In genomic region chr1:158764211-158764610, GRCm38 (mm10) we compare ENCODE assay signal across 19 mouse cellular contexts.
"Had no signal": no experiment of that assay in that cellular context is flagged by ENCODE, and none has a peak within 500 bp of the region (broad histone marks: within the 10 kb centered on the region; RNA-seq: fewer than 3 reads in every experiment).

No protein-coding gene starts in this region.

- H3K4me2 ChIP-seq: liver, embryonic 15.5 days; lung, embryonic 15.5 days; midbrain, embryonic 12.5 days; neural tube, embryonic 12.5 days; stomach, embryonic 15.5 days had no signal

- H3K27me3 ChIP-seq: liver, embryonic 15.5 days; lung, embryonic 15.5 days; megakaryocyte, embryonic 14.5 days; midbrain, embryonic 12.5 days; neural tube, embryonic 12.5 days; stomach, embryonic 15.5 days had no signal

- H3K27ac ChIP-seq: liver, embryonic 15.5 days; lung, embryonic 15.5 days; macrophage; midbrain, embryonic 12.5 days; neural tube, embryonic 12.5 days; stomach, embryonic 15.5 days; stomach, postnatal 0 days had no signal

- H3K4me3 ChIP-seq: liver, embryonic 15.5 days; lung, embryonic 15.5 days; megakaryocyte, embryonic 14.5 days; midbrain, embryonic 12.5 days; neural tube, embryonic 12.5 days; stomach, embryonic 15.5 days had no signal

- H3K9ac ChIP-seq: liver, embryonic 15.5 days; liver, postnatal 0 days; lung, embryonic 15.5 days; midbrain, embryonic 12.5 days; neural tube, embryonic 12.5 days; stomach, embryonic 15.5 days had no signal

- ATAC-seq: liver, postnatal 0 days; lung, postnatal 0 days; midbrain, embryonic 16.5 days had no signal

- H3K9me3 ChIP-seq: liver, embryonic 15.5 days; lung, embryonic 15.5 days; midbrain, embryonic 12.5 days; neural tube, embryonic 12.5 days; stomach, embryonic 15.5 days had no signal

- H3K4me1 ChIP-seq: liver, embryonic 15.5 days; lung, embryonic 15.5 days; megakaryocyte, embryonic 14.5 days; midbrain, embryonic 12.5 days; neural tube, embryonic 12.5 days; stomach, embryonic 15.5 days had no signal

- H3K36me3 ChIP-seq: liver, embryonic 15.5 days; lung, embryonic 15.5 days; midbrain, embryonic 12.5 days; neural tube, embryonic 12.5 days; stomach, embryonic 15.5 days had no signal

- DNase-seq: liver, postnatal 0 days; lung, adult 2 months; lung, postnatal 14 days; lung, postnatal 36 days; midbrain, embryonic 14.5 days; right cerebral cortex, postnatal 14 days; thymus, adult 2 months; thymus, postnatal 25 days; thymus, postnatal 4 days had no signal
